Mouse (Mus musculus): ENCODE data around the gene Olfr692.

DNA sequence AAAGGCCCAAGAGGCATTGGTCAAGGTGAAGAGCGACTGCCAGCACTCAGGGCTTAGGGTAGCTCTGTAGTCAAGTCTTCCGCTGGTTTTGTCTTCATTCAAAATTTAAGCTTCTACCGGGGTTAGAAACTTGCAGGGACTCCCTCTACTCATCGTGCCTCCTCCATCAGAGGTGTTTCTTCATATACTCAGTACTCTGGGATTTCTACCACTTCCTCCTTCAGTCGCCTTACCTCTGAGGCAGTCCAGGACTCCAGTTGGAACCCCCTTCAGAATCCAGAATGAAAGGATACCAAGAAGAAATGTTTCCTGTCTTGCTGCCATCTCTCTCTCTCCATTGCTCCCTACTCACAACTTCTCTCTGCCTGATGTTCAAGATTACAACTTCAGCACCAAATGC lies 762 bp upstream of the Olfr692 start:
- no peak for TF ChIP-seq CTCF (IDR thresholded peaks at IDR 0.05; ENCODE audit: insufficient read depth, low read length)
- no peak for TF ChIP-seq POLR2A (IDR thresholded peaks at IDR 0.05; ENCODE audit: borderline replicate concordance, extremely low read depth, low read depth, low read length)
